Mouse (Mus musculus) limb, embryonic 15.5 days (tissue): Measurements from ENCODE around the gene Zfp273. TPM values are rescaled to one million over a fixed set of nuclear protein-coding genes. Genes with fewer than 3 reads are reported as not detected.
"Not testable (repeated sequence)": the region's sequence is repeated elsewhere in the genome, so short reads cannot be mapped to it uniquely, and the experiment has no call there.

Source experiments
- ATAC-seq: fragments of 200-750 bp; cut with Nextera tagmentation; 2 replicates; pipeline ENCODE4 v1.8.0; 2017; ENCODE audit warnings: low read depth, moderate TSS enrichment; ENCODE audit not compliant: insufficient number of reproducible peaks, low FRiP score, low TSS enrichment
- H3K27ac ChIP-seq: fragments of 300-500 bp; sonication (generic); 2 replicates; pipeline ENCODE4 v1.5.1; 2015; ENCODE audit warnings: moderate library complexity, mild to moderate bottlenecking, inconsistent platforms
- H3K27me3 ChIP-seq: fragments of 300-500 bp; sonication (generic); 2 replicates; pipeline ENCODE4 v1.6.1; 2015; ENCODE audit warnings: inconsistent platforms
- H3K36me3 ChIP-seq: fragments of 300-500 bp; sonication (generic); 2 replicates; pipeline ENCODE4 v1.6.1; 2015; ENCODE audit warnings: inconsistent platforms
- H3K4me1 ChIP-seq: fragments of 300-500 bp; sonication (generic); 2 replicates; pipeline ENCODE4 v1.6.1; 2015; ENCODE audit warnings: inconsistent platforms
- H3K4me2 ChIP-seq: fragments of 300-500 bp; sonication (generic); 2 replicates; pipeline ENCODE4 v1.6.1; 2015; ENCODE audit warnings: mild to moderate bottlenecking, inconsistent platforms
- H3K4me3 ChIP-seq: fragments of 300-500 bp; sonication (generic); 2 replicates; pipeline ENCODE4 v1.5.1; 2015; ENCODE audit warnings: mild to moderate bottlenecking, inconsistent platforms
- H3K9ac ChIP-seq: fragments of 300-500 bp; sonication (generic); 2 replicates; pipeline ENCODE4 v1.6.1; 2015; ENCODE audit warnings: inconsistent platforms
- H3K9me3 ChIP-seq: fragments of 300-500 bp; sonication (generic); 2 replicates; pipeline ENCODE4 v1.6.1; 2016; ENCODE audit warnings: inconsistent platforms
- WGBS: fragments of 180-500 bp; shearing (Covaris S2); methylation state at CpG from one replicate; pipeline ENCODE4 v1.1.7; 2015; 5-methylcytosine and 5-hydroxymethylcytosine counted together
- polyA plus RNA-seq: library from polyadenylated mRNA; unstranded; fragments of >200 nt; fragmentation: Nextera tagmentation; extraction: Ambion mirVana; gene quantifications from 2 replicates; pipeline ENCODE4 v1.2.1, GENCODE M21; 2015

Gene Zfp273
- polyA plus RNA-seq, 1 experiment from 2014 or later: 7.2 TPM

- 43% methylated on average over 6 of the region's 6 CpGs for WGBS
- Histone ChIP-seq H3K4me1 (peaks cover 2% of the 10 kb centered on the region; the same call in 1 of the 2 replicates), H3K9ac (no peak overlapping the region), H3K36me3 (no peaks in the 10 kb centered on the region), H3K27ac (no peak overlapping the region), H3K4me3 (peak overlapping the region; percentile 40), H3K9me3 (no peaks in the 10 kb centered on the region), H3K27me3 (no peaks in the 10 kb centered on the region), H3K4me2 (peak overlapping the region; percentile 47)
- ATAC-seq: no peak
Measured at GRCm38 (mm10) chr13:67843775-67844118, 30.2 kb downstream of the Zfp273 start.

DNA sequence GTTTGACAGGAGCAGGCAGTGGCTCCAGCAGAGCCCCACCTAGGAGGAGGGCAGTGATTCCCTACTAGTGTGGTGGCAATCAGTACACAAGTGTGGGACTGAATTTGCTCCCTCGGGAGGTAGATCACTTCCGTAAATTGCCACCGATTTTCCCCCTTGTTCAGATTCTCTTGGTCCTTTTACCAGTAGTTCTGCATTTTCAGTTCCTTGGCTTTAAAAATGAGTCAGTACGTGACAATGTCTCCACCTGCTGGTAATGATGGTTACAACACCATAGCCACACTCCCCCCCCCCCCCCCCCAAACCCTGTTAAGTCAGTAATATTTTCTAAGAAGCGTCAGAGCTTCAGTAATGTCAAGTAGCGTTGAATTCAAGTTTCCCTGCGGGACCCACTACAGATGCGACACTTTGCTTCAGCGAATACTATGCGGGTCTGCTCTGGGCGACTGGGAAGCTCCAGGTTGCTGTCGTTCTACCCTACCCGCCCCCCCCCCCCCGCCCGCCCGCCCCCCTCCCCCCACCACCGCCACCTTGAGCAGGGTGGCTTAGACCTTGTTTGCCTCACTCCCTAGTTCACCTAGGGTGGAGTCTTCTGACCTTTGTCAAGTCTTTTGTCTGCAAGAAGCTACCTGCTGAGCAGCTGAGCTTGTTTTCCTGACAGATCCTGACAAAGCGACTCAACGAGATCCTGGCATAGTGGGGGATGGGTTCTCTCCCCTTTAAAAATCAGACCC, 30.7 kb downstream of the Zfp273 start:
- H3K4me2 ChIP-seq: peak overlapping the region; percentile 47
- H3K9ac ChIP-seq: peak overlapping the region; percentile 31; the same call in 1 of the 2 replicates
- no peaks in the 10 kb centered on the region for H3K9me3 ChIP-seq
- H3K4me1 ChIP-seq: peaks cover 2% of the 10 kb centered on the region; the same call in 1 of the 2 replicates
- peak overlapping the region; percentile 40 for H3K4me3 ChIP-seq
- H3K27me3 ChIP-seq: no peaks in the 10 kb centered on the region
- ATAC-seq: no peak
- H3K27ac ChIP-seq: no peak overlapping the region
- H3K36me3 ChIP-seq: no peaks in the 10 kb centered on the region
- 1% methylated on average over 14 of the region's 19 CpGs for WGBS

GRCm38 (mm10) chr13:67844853-67845194, 31.3 kb downstream of the Zfp273 start:
- Histone ChIP-seq H3K27me3 (no peaks in the 10 kb centered on the region), H3K27ac (no peak overlapping the region), H3K9ac (peak overlapping the region; percentile 31; the same call in 1 of the 2 replicates), H3K36me3 (no peaks in the 10 kb centered on the region), H3K4me3 (peak overlapping the region; percentile 40), H3K9me3 (no peaks in the 10 kb centered on the region), H3K4me1 (peaks cover 2% of the 10 kb centered on the region; the same call in 1 of the 2 replicates), H3K4me2 (peak overlapping the region; percentile 47)
- ATAC-seq: no peak
- WGBS: 32% methylated on average over 8 of the region's 8 CpGs

- no peak overlapping the region for H3K27ac ChIP-seq
- no peak overlapping the region for H3K9ac ChIP-seq
- 81% methylated on average over 3 of the region's 3 CpGs for WGBS
- no peaks in the 10 kb centered on the region for H3K27me3 ChIP-seq
- H3K9me3 ChIP-seq: no peaks in the 10 kb centered on the region
- no peak overlapping the region for H3K4me3 ChIP-seq
- ATAC-seq: no peak
- no peaks in the 10 kb centered on the region for H3K4me1 ChIP-seq
- no peaks in the 10 kb centered on the region for H3K36me3 ChIP-seq
- H3K4me2 ChIP-seq: no peak overlapping the region
Measured at GRCm38 (mm10) chr13:67850361-67850760, 36.8 kb downstream of the Zfp273 start.

DNA sequence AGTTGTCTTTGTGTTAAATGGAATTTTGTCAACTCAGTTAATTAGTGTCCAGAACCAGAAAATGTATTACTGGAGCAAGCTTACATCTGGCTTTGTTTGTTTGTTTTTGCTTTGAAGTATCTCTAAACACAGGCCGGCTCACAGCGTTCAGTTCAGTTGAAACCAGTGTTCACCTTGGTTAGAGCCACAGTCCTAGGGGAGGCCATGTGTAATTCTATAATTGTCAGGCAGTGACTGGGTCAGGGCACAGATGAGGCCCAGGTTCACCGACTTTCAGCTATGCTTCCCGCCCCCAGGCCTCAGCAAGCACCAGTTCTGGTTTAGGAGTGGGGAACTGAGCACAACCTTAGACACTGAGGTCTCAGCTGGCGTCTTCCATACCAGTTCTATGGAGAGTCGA, 39.6 kb downstream of the Zfp273 start:
- ATAC-seq: no peak
- no peak overlapping the region for H3K4me2 ChIP-seq
- no peaks in the 10 kb centered on the region for H3K4me1 ChIP-seq
- H3K9ac ChIP-seq: no peak overlapping the region
- H3K27ac ChIP-seq: no peak overlapping the region
- no peaks in the 10 kb centered on the region for H3K36me3 ChIP-seq
- no peaks in the 10 kb centered on the region for H3K9me3 ChIP-seq
- H3K27me3 ChIP-seq: no peaks in the 10 kb centered on the region
- 62% methylated on average over 6 of the region's 6 CpGs for WGBS
- H3K4me3 ChIP-seq: no peak overlapping the region

DNA sequence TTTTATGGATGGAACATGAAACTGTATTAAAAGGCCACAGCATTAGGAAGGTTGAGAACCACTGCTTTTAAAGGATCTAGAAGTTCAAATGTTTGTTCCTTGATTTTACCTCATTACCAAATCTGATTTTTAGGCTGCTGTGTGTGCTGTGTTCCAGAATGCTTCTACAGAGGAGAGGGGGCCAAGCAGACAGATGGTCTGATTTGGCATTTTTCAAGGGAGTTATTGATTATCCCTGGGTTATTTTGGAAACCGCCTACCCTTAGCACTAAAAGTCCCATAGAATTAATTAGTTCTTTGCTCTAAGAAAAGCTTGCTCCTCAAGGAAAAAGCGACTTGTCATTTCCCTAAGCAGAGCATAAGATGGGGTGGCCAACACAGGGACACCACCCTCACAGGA, 40.4 kb downstream of the Zfp273 start:
- Histone ChIP-seq H3K36me3 (no peaks in the 10 kb centered on the region), H3K27ac (no peak overlapping the region), H3K9ac (no peak overlapping the region), H3K4me3 (no peak overlapping the region), H3K4me2 (no peak overlapping the region), H3K27me3 (no peaks in the 10 kb centered on the region), H3K4me1 (no peaks in the 10 kb centered on the region), H3K9me3 (no peaks in the 10 kb centered on the region)
- no peak for ATAC-seq
- WGBS: 83% methylated on average over 2 of the region's 2 CpGs

DNA sequence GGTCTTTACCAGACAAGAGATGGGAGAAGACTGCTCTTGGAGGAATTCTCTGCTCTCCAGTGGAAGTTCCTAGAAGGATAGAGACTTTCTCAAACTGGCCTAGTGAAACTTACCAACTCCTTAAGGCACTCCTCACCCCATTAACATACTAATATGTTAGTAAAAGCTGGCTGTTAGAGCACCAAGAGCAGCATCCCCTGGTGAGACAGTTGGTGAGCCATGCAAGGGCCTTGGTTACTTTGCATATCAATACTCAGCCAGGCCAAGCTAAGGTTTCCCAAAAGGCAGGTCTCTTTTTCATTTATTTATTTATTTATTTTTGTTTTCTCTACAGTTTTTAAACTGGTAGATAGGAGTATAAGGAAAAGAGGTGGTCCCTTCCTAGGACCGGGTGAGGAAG, 43.8 kb downstream of the Zfp273 start:
- ATAC-seq: no peak
- Histone ChIP-seq H3K4me2 (no peak overlapping the region), H3K27me3 (no peaks in the 10 kb centered on the region), H3K9ac (no peak overlapping the region), H3K4me3 (no peak overlapping the region), H3K4me1 (no peaks in the 10 kb centered on the region), H3K9me3 (no peaks in the 10 kb centered on the region), H3K36me3 (no peaks in the 10 kb centered on the region), H3K27ac (no peak overlapping the region)
- 23% methylated on average over 1 of the region's 1 CpGs for WGBS

DNA sequence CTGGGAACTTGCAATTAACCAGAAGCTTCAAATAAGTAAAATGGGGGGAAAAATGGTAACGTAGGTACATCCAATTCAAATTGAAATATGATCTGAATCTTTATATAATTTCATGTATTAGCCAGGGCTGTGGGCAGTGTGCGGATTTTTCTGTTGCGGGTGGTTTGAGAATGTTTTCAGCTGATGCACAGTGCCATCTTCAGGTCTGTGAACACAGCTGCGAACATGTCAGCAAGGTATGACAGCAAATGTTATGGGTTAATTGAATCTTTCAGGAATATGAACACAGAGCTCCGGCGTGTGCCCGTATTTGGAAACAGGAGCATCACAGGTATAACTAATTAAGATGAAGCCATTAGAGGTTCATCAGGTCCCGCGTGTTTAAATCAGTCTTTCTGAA, 49.0 kb downstream of the Zfp273 start:
- Histone ChIP-seq H3K9me3 (no peaks in the 10 kb centered on the region), H3K36me3 (no peaks in the 10 kb centered on the region), H3K4me2 (no peak overlapping the region), H3K27ac (no peak overlapping the region), H3K27me3 (no peaks in the 10 kb centered on the region), H3K4me1 (no peaks in the 10 kb centered on the region), H3K9ac (no peak overlapping the region), H3K4me3 (no peak overlapping the region)
- ATAC-seq: no peak
- WGBS: 77% methylated on average over 9 of the region's 9 CpGs

DNA sequence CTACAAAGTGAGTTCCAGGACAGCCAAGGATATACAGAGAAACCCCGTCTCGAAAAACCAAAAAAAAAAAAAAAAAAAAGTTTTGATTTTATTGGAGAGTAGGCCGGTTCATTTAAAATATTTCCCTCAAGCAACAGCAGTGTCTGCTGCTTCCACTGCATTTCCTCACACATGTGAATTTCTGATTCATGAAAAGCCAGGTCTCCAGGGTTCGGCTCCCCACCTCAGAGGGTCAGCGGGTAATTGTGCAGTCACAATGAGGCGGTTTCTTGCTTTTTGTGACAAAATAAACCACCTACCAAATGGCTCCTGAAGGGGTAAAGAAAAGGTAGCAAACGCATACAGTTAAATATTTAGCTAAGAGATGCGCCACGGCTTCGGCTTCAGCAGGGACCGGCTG, 49.5 kb downstream of the Zfp273 start, which contains the start of gene BC048507:
Gene BC048507, plus strand, starts transcription at position 301 of the 400 bp plus-strand sequence.
- Histone ChIP-seq H3K4me1 (no peaks in the 10 kb centered on the region), H3K27ac (no peak within 1 kb of the TSS), H3K4me2 (no peak within 1 kb of the TSS), H3K4me3 (no peak within 1 kb of the TSS), H3K27me3 (no peaks in the 10 kb centered on the region), H3K36me3 (no peaks in the 10 kb centered on the region), H3K9me3 (no peaks in the 10 kb centered on the region), H3K9ac (no peak within 1 kb of the TSS)
- no peak for ATAC-seq
- 75% methylated on average over 11 of the region's 11 CpGs for WGBS

DNA sequence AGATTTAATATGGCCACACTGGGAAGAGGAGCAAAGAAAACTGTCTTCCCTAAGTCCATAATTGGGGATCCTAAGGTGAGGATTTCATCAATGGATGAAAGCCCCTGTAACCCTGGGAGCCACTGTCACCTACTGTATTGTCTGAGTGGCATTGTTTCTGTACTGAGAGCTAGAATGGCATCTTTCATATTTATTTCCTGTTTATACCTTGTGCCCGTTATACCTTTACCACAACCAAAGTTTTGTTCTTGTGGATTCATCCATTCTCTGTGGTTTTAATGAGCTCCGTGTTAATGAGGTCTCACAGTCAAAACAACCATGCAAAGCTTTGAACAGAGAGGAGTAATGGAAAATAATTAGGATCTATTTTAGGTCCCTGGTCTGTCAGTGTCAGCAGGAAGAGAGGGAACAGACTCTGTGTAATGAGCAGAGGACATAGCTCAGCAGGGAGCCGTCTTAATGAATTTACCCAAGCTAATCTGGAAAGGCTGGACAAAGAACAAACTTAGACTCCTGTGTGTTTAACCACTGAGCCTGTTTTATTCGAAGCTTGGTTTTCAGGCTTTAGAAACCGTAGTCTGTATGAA, 51.3 kb downstream of the Zfp273 start:
- 30% methylated on average over 5 of the region's 5 CpGs for WGBS
- Histone ChIP-seq H3K4me2 (no peak overlapping the region), H3K9me3 (no peaks in the 10 kb centered on the region), H3K4me3 (no peak overlapping the region), H3K4me1 (no peaks in the 10 kb centered on the region), H3K27ac (no peak overlapping the region), H3K27me3 (no peaks in the 10 kb centered on the region), H3K36me3 (no peaks in the 10 kb centered on the region), H3K9ac (no peak overlapping the region)
- ATAC-seq: no peak

- no peak overlapping the region for H3K4me2 ChIP-seq
- 28% methylated on average over 3 of the region's 3 CpGs for WGBS
- no peaks in the 10 kb centered on the region for H3K9me3 ChIP-seq
- no peaks in the 10 kb centered on the region for H3K4me1 ChIP-seq
- H3K36me3 ChIP-seq: no peaks in the 10 kb centered on the region
- no peaks in the 10 kb centered on the region for H3K27me3 ChIP-seq
- no peak for ATAC-seq
- H3K4me3 ChIP-seq: no peak overlapping the region
- H3K27ac ChIP-seq: no peak overlapping the region
- no peak overlapping the region for H3K9ac ChIP-seq
Measured at GRCm38 (mm10) chr13:67867899-67868298, 54.4 kb downstream of the Zfp273 start.

- H3K4me3 ChIP-seq, ATAC-seq, H3K27ac ChIP-seq, H3K4me2 ChIP-seq, H3K9me3 ChIP-seq, H3K4me1 ChIP-seq, H3K9ac ChIP-seq, H3K27me3 ChIP-seq, H3K36me3 ChIP-seq: not testable (repeated sequence)
- WGBS: 37% methylated on average over 8 of the region's 12 CpGs
Measured at GRCm38 (mm10) chr13:67876049-67876698, 62.6 kb downstream of the Zfp273 start.
